Mouse (Mus musculus) naive thymus-derived CD4-positive, alpha-beta T cell, adult 2 months (primary cell): ENCODE data around the gene Tent4a.

Source experiments
- DNase-seq: peaks from one replicate; pipeline ENCODE4 v3.0.0-alpha.2; 2011; ENCODE audit warnings: low read depth

The Tent4a gene

GRCm38 (mm10) chr13:69545019-69545418 lies 10.6 kb upstream of the Tent4a start:
- peak; percentile 78 for DNase-seq

- DNase-seq = no peak
Observed at GRCm38 (mm10) chr13:69543595-69543994, 9.2 kb upstream of the Tent4a start.

DNA sequence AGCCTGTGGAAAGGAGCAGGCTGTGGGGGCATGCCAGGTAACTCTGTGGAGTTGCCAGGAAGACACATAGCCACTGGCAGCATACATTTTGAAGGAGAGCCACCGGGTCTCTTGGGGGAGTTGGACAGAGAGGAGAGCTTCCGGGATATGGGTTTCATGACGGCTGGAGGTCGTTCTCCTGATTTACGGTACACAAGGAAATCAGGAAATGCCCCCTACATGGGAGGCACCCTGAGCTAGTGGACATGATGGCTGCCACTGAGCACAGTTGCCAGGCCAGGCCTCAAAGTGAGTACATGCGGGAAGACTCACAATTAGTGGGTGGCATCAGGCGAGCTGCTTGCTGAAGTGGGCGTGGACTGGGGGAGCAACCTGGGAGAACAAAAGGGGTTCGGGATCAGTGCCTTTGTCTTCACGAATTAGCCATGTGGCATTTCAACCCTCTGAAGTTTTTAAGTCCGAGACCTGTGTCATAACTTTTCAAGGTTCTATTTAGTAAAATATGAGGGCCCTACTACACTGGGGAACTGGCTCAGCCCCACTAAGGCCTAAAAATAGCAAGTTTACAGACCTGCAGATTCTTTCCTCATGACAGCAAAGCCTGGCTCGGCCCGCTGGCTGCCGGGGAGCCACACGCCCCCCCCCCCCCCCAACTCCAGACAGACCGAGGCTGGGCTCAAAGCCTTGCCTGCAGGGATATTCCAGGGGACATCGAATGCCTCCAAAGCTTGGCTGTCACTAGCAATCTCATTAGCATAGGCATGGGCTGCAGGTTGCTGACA lies 8.3 kb upstream of the Tent4a start:
- DNase-seq = no peak

DNA sequence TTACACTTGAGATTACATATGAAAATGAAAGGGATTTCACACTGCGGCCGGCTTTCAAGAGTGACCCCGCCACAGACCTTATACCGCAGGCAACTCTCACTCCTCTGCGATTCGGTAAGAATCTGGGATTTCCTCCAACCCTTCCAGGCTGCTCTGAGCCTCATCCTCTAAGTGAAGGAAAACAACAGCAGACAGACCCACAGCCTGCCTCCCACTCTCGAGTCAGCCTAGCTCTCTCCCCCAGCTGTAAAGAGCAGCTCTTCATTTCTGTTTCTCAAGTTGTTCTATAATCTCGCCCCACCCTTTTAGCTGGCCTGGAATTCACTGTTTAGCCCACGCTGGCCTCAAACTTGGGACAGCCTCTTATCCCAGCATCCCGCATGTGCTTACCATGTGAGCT lies 7.4 kb upstream of the Tent4a start:
- DNase-seq = no peak

GRCm38 (mm10) chr13:69541209-69541608 lies 6.8 kb upstream of the Tent4a start:
- no peak for DNase-seq

DNA sequence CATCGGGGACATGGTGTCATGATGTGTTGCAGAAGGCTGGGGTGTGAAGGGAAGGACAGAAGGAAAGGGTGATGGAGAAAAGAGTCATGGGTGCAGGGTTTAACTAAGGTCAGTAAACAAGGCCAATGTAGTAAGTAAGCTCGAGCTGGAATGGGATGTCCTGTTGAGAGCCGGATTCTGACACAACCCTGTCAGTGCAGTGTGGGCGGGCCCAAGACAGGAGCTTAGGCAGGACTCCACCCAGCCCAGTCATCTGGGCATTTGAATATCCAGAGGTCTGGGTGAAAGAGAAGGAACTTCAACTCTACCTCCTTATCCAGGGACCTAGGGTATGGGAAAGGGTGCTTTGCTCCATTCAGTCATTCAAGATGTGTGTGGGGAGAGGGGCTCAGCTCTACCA lies 3.9 kb upstream of the Tent4a start:
- no peak for DNase-seq

DNA sequence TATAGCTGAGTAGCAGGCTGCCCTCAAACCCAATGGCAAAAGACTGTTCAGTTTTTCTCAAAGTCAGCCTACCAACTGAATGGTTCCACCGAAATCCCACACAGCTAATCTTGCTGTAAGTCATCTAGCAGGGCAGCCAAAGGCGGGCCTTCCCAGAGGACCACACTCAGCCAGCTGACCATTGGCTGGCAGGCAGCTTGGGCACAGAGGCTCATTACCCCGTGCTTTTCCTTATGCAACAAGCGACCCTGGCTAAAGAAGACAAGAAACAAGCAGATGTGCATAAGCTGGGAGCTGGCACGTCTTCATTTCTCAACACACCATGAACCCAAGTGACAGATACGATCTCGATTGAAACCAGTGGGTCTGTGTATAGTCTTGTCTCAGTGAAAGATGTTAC lies 2.9 kb upstream of the Tent4a start:
- DNase-seq = no peak

DNA sequence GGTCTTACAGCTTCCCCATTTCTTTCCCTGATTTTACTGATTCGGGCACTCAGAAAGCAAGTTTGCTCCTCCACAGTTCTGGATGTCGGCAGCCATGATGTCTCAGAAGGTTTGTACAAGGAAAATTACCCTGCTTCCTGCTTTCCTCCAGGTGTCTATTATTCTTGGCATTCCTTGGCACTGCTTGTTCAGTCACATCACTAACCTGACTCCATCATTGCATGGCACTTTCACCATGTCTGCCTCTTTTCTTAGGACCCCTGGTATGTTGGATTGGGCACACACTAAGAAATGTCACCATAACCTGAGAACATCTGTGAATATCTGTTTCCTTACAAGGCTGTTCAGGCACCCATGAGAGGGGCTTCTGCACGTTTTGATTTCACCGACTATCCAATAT lies 1.6 kb upstream of the Tent4a start:
- no peak for DNase-seq

GRCm38 (mm10) chr13:69534654-69535551 lies 486 bp upstream of the Tent4a start:
- peak; percentile 99 for DNase-seq

- peak; percentile 60 for DNase-seq
Observed at GRCm38 (mm10) chr13:69533405-69534333, 748 bp downstream of the Tent4a start, which contains the start of gene Nsun2. Nsun2 (plus strand) TSS chr13:69533746.

DNA sequence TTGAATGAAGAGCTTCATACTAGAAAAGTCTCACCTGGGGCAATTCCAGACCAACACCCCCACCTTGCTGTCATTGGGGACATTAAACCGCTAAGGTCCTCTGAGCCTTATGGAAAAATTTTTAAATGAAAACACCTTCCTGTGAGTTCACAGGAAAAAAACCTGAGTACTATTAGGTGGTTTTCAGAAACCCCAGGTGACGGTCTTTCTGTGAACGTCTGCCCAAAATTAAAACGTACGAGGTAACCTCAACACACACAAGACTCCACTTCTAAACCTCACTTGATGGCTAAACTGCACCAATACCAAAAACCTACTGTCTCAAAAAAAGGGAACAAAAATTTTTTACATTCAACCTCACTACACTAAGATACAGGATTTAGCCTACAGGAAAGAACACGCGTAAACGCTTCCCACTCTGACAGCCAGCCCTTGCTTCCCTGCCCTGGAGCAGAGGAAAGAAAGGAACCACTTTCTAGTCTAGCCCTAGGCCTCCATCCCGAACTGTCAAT lies 1.5 kb downstream of the Tent4a start:
- peak; percentile 47 for DNase-seq

DNA sequence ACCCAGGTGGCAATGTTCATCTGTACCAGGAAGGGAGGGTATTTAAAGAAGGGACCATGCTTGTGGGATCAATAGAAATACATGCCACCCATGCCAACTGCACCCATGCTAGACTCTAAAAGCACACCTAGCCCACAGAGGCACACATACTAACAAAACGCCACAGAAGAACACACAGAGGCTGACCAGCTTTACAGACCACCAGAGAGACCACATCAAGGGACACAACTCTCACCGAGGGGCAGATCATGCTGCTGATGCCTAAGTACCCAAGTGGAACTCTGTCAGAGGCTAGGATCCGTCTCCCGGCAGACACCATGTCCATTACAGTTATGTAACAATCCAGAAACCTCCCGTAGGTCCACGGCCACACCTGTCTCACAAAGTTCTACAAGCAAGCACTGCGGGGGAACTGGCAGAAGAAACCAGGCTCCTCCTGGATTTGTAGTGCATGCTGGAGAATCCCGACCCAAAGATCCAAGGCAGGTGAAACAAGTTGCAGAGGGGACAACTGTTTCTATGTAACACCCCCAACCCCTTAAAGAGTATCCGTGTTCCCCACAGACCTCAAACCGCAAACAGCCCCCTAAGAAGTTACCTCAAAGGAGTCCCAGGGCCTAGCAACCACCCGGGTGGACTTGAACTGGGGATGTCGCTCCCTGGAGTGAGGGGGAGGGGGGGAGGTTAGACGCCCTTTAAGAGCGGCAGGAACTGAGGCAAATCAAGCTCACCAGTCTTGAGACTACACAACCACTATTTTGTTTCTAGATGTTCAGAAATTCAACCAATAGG lies 2.1 kb downstream of the Tent4a start:
- no peak for DNase-seq

GRCm38 (mm10) chr13:69531431-69531830 lies 3.0 kb downstream of the Tent4a start:
- no peak for DNase-seq

DNA sequence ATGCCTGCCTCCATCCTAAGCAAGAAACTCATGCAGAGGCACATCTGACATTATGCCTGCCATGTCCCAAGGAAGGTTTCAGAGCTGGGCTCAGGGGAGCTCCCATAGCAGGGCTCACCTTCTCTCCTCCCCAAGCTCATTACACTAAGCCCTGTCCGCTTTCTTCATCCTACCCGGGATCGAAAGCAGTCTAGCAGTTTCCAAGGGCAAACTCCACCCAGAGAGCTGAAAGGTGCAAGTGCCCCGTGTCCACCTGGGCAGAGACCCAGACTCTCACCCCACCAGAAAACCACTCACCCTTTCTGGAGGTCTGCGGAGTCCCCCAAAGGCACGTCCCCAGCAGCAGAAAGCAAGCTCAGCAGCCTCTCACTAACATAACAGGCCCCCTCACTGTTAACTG lies 3.5 kb downstream of the Tent4a start:
- DNase-seq = no peak

- no peak for DNase-seq
Observed at GRCm38 (mm10) chr13:69530156-69530555, 4.3 kb downstream of the Tent4a start.

DNA sequence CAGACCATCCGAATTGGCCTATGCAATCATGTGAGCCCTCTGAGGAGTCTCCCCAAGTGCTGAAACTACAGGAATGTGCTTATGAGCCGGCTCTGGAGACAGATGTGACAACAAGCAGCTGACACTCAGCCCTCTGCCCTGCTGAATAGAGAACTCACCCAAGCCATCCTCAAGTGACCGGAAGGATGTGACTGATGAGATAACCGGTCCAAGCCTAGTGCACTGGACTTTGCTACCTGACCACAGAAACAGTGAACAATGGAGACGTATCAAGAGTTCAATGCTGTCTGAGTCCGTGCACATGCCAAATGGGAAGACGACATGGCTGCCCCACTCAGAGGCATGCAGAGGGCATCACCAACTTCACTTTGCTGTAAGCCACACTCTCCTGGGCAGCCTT lies 5.9 kb downstream of the Tent4a start:
- DNase-seq = no peak

DNA sequence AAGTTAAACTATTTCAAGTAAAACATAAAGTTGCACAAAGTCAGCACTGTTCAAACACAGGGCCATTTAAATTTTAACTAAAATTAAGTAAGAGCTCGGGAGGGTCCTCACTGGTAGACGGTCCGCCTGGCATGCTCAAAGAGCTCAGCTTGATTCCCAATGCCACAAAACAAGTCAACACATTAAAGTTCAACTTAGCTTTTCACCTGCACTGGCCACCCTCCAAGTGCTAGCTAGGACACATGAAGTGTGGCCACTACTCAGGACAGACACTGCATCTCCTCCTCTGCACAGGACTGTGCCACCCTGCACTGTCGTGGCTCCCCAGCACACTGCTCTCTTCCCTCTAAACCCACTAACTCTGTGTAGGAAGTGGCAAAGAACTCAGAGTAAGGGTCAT lies 8.6 kb downstream of the Tent4a start:
- no peak for DNase-seq

GRCm38 (mm10) chr13:69524158-69524530 lies 10.3 kb downstream of the Tent4a start:
- no peak for DNase-seq

DNA sequence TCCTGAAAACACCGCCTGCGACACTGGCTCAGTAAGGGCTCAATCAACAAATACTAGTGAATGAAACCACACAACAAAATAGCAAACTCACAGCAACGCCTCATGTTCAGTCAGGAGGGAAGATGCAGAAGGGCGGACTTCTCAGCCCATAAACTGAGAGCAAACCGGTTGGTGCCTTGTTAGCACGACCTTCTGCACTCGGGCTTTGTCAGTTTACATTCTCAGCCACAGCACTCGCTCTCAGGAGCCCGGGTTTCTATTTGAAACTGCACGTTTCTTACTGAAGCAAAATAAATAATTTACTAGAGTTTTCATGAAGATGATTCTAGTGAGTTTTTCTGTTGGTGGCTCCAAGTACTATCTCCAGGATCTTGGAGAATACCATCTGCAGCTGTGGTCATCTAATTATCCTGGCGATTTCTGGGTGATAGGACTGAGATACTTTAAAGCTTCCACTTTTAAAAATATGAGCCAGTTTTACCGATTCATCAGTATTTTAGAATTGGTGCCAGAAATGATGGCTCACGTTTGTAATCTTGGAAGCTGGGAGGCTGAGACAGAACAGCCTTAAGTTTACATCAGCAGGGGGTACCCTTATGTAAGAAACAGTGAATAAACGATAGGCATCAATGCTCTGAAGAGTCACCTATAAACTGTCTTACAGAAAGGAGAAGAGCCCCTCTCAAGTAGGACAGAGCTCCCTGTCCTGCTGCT lies 10.8 kb downstream of the Tent4a start:
- no peak for DNase-seq

- DNase-seq = no peak
Observed at GRCm38 (mm10) chr13:69522161-69522791, 12.1 kb downstream of the Tent4a start.
